Mouse (Mus musculus): ENCODE measurements around the gene Ppp1r13l.

DNA sequence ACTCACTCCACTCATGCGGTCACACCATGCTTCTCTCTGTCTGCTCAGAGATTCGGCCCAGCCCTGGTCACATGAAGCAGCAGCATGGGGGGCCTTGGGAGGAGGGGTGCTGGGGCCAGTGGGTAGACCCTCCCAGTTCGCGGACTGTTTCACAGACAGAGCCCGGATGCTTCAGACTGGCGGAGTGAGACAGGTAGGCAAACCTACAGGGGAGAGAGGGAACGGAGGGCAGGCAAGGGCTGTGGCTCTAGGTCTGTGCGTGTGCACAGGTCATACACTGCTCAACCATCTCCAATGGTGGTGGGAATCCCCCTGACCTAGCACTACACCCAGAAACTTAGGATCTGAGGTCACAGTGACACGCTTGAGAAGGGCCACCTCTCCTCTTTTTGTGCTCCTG lies 40.1 kb upstream of the Ppp1r13l start:
- no peak for TF ChIP-seq CTCF (IDR thresholded peaks at IDR 0.05; ENCODE audit: low read depth)
- TF ChIP-seq EP300 (IDR thresholded peaks at IDR 0.05; ENCODE audit: low read depth) = no peak
